Mouse (Mus musculus): ENCODE results near the gene Clpp.

- no peak for TF ChIP-seq CTCF (IDR thresholded peaks at IDR 0.05; ENCODE audit: extremely low read depth, insufficient read depth, low read length)
- TF ChIP-seq POLR2A (IDR thresholded peaks at IDR 0.05; ENCODE audit: extremely low read depth, insufficient read depth, low read length): no peak
Measured at GRCm38 (mm10) chr17:56999414-56999813, 9.3 kb downstream of the Clpp start.
